Mouse (Mus musculus): Measurements from ENCODE around the gene Mrps24. TPM values are rescaled to one million over a fixed set of nuclear protein-coding genes. Genes with fewer than 3 reads are reported as not detected.

Mrps24 gene
- total RNA-seq (2023) = 10 to 100 TPM; 31.1 to 41.0 TPM

DNA sequence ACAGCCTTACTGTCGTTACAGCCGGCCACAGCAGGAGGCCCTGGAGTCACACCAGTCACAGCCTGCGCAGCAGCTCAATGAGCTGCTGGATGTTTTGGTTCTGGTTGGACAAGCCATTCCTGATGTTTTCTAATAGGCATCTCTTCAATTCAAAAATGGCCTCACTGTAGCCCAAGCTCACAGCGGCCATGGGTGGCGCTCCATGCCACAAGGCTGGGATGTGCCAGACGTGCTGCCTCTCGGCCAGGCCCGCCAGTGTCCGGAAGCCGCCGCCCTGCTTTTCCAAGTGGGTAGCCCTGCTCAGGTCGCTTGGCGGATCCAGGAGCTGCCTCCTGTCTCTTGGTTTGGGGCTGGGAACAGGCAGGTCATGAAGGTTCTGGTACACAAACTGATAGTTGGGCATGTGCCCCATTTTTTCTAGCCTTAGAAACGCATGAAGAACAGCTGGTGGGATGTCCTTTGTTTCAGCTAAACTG, at the start of gene Mrps24:
Gene Mrps24, minus strand, starts transcription at position 51 of the 476 bp plus-strand sequence.

DNA sequence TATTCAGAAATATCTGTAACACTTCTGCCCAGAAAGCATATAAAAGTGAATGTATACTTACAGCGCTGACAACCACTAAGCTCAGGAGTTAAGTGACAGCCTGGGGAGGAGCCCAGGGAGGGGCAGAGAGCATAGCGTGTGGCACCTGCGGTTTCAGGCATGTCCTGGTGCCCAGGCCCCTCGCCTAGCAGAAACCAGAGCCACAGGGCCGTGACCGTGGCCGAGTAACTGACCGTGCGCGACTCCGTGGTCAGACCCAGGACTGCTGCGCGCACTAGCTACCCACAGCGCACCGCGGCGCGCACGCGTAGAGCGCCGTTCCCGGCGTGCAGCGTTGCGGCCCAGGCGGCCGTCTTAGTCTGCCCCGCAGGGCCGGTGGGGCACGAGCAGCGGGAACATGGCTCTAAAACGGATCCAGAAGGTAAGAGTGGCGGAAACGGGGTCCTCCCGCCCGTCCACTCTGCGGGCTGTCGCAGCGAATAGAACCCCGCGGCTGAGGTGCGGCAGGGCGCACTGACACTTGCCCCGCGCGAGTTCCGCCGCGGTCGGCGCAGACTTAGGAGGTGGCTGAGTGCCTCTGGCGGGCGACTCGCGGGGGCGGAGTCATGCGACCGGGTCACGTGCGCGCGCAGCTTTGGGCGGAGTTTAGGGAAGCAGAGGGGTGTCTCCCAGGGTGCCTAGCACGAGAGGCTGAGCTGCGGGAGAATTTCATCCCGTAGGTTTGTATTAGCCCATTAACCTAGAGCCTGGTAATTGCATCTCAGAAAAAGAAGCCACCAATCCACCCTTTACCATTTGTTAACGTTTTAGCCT, 46.5 kb upstream of the Mrps24 start, which contains the start of gene Urgcp:
Gene Urgcp, minus strand, starts transcription at position 557 of the 813 bp plus-strand sequence.

Other genes with a start within 250 kb of the Mrps24 start
- gene Xbp1, start 195.0 kb downstream of the Mrps24 start, total RNA-seq (2023) = 100 to 1,000 TPM; 145 to 154 TPM
- 10 to 100 TPM; 11.8 to 12.9 TPM for gene Ccdc117, start 173.5 kb downstream of the Mrps24 start, total RNA-seq (2023)
- gene Ankrd36, start 146.0 kb downstream of the Mrps24 start, total RNA-seq (2023) = not detected
- gene Urgcp, start 46.7 kb upstream of the Mrps24 start, total RNA-seq (2023) = 10 to 100 TPM; 11.6 to 14.5 TPM
- 100 to 1,000 TPM; 181 to 182 TPM for gene Dbnl, start 72.8 kb upstream of the Mrps24 start, total RNA-seq (2023)
- gene Pgam2, start 88.1 kb upstream of the Mrps24 start, total RNA-seq (2023) = not detected
- gene Polm, start 122.3 kb upstream of the Mrps24 start, total RNA-seq (2023) = 10 to 100 TPM; 28.8 to 35.8 TPM
- not detected for gene Aebp1, start 146.3 kb upstream of the Mrps24 start, total RNA-seq (2023)
- gene Pold2, start 162.6 kb upstream of the Mrps24 start, total RNA-seq (2023) = 10 to 100 TPM; 26.3 to 36.8 TPM
- not detected for gene Myl7, start 183.1 kb upstream of the Mrps24 start, total RNA-seq (2023)
- not detected for gene Gck, start 234.4 kb upstream of the Mrps24 start, total RNA-seq (2023)
- gene Ykt6, start 240.0 kb upstream of the Mrps24 start, total RNA-seq (2023) = 10 to 100 TPM; 65.1 to 74.8 TPM

Data from neutrophil, adult 59 days (primary cell).